Mouse (Mus musculus) colon, adult 2 months (tissue): Measurements from ENCODE around the gene Serinc2. TPM values are rescaled to one million over a fixed set of nuclear protein-coding genes. Genes with fewer than 3 reads are reported as not detected.

Source experiments
- polyA plus RNA-seq: library from polyadenylated mRNA; depleted of rRNA; stranded (reverse); fragments of >200 nt; gene quantifications from 2 replicates; pipeline ENCODE4 v1.2.3, GENCODE M21; 2012; rRNA removed

The Serinc2 gene
- 482 and 721 TPM in 2 replicates for polyA plus RNA-seq

DNA sequence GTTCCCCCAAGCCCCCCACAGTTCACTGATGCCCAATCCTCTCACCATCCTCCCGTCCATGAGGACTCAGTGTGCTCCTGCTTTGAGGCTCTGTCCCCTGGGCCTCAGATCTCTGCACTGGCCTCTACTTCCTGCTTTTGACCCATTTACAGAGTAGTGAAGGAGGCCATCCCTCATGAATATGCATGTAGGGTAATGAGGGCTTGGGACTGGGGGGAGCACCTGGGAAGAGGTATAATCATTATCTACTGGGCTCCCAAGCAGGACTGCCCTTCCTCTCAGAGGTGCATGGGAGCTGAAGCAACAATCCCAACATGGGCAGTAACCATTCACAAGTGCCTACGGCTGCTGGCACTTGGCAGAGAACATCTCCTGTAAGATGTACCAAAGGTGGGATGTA lies at the start of gene Serinc2:
Serinc2 (minus strand) TSS at position 101 of the 400 bp plus-strand sequence.

DNA sequence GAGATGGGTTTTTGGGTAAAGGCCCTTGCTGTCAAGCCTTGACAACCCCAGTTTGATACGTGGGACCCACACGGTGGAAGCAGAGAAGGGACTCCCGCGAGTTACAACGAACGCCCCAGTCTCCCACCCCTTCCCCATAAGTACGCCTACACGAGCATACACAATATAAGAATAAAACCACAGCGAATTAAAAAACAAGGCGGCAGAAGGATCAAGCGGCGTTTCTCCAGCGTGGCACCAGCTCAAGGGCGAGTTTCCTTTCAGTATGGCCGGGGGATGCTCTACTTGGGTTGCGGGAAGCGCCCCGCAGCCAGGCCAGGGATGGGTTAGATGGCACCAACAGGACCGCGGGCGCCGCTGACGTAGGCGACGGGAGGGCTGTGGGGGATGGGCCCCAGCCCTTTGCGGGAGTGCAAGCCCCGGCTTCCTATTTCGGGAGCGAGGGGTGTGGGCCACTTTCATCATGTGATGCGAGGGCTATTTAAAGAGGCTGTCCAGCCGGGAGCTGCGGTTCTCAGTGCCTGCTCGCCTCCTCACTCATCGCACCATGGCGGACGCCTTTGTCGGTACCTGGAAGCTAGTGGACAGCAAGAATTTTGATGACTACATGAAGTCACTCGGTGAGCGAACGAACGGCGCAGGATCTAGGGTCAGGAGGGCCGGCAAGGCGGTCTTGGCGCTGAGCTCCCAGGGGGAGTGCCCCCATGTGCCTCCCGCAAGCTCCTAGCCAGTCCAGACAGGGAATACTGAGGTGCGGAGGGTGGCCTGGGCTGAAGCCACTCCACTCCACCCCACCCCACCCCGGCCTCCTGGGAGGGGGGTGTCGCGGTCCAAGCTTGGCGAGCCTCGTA lies 29.5 kb upstream of the Serinc2 start, which contains the start of the genes Fabp3 and Gm10570:
Fabp3 (plus strand) TSS at position 365 of the 851 bp plus-strand sequence.
Gm10570 (minus strand) TSS at position 444 of the 851 bp plus-strand sequence.

DNA sequence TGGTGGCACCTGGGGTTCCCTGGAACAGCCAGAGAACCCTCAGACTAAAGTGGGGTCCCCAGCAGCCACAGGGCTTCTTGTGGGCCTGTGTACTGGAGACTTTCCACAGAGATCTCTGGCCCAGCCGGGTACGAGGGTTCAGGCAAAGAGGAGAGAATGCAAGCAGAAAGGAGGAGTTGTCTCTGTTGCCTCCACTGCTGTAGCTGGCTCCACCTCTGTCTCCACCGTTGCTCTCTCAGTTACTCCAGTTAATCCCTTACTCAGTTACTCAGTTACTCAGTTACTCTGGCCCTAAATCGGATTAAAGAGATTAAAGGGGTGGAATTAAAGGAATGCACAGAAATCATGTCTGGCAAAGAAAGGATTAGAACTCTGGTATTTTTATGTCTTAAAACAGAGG lies 56.8 kb downstream of the Serinc2 start, which contains the start of gene Gm853:
Gm853 (minus strand) TSS at position 223 of the 400 bp plus-strand sequence.

Other genes with a start within 250 kb of the Serinc2 start
- gene Col16a1, start 231.4 kb downstream of the Serinc2 start, polyA plus RNA-seq, result 47.8 and 49.7 TPM in 2 replicates
- 176 and 208 TPM in 2 replicates for gene Pef1, start 176.6 kb downstream of the Serinc2 start, polyA plus RNA-seq
- gene Hcrtr1, start 139.8 kb downstream of the Serinc2 start, polyA plus RNA-seq, result 5.7 and 8.3 TPM in 2 replicates
- gene Tinagl1, start 104.1 kb downstream of the Serinc2 start, polyA plus RNA-seq, result 287 and 335 TPM in 2 replicates
- gene Gm853, start 56.8 kb downstream of the Serinc2 start, polyA plus RNA-seq, result not detected in 2 replicates
- gene Fabp3, start 29.4 kb upstream of the Serinc2 start, polyA plus RNA-seq, result 2.3 and 2.4 TPM in 2 replicates
- 0.29 TPM in 1 of 2 replicates, not detected in the other for gene Gm10570, start 29.5 kb upstream of the Serinc2 start, polyA plus RNA-seq
- gene Zcchc17, start 80.7 kb upstream of the Serinc2 start, polyA plus RNA-seq, result 19.2 and 23.7 TPM in 2 replicates
- gene Snrnp40, start 80.9 kb upstream of the Serinc2 start, polyA plus RNA-seq, result 26.0 and 27.8 TPM in 2 replicates